Mouse (Mus musculus): ENCODE results near the gene Mms19. TPM values are rescaled to one million over a fixed set of nuclear protein-coding genes. Genes with fewer than 3 reads are reported as not detected.

Mms19 gene
- polyA plus RNA-seq, 1 experiment from 2014 or later = 30.8 TPM

- H3K9me3 ChIP-seq (replicated peaks; ENCODE audit: control insufficient read depth, low read length) = no peaks in the 10 kb centered on the region
- peaks cover 19% of the 10 kb centered on the region for H3K4me1 ChIP-seq (ENCODE audit: control insufficient read depth, insufficient read depth, low read length)
- H3K27ac ChIP-seq (ENCODE audit: low read depth, low read length) = peak overlapping the region; percentile 78
- H3K9ac ChIP-seq (ENCODE audit: low read length) = peak overlapping the region; percentile 88
- H3K4me2 ChIP-seq (ENCODE audit: low read length) = peak overlapping the region; percentile 89
- no peaks in the 10 kb centered on the region for H3K27me3 ChIP-seq (replicated peaks; ENCODE audit: control insufficient read depth, insufficient read depth, low read length)
- DNase-seq (ENCODE audit: low spot score) (peak; percentile 21), ATAC-seq (peak; percentile 77)
- H3K4me3 ChIP-seq (ENCODE audit: low read depth, low read length) = peak overlapping the region; percentile 88
- H3K36me3 ChIP-seq (ENCODE audit: control insufficient read depth, insufficient read depth, low read length) = peaks cover 18% of the 10 kb centered on the region
- WGBS = under 1% methylated on average over 48 of the region's 53 CpGs
Observed at GRCm38 (mm10) chr19:41912121-41913080, 68.6 kb downstream of the Mms19 start.

GRCm38 (mm10) chr19:41911178-41912073 lies 69.5 kb downstream of the Mms19 start, which contains the start of gene Pgam1:
Gene Pgam1 (plus strand): TSS chr19:41911923.
- ATAC-seq = peak; percentile 96
- Histone ChIP-seq H3K9ac (ENCODE audit: low read length) (peak within 1 kb of the TSS; percentile 88), H3K27ac (ENCODE audit: low read depth, low read length) (peak within 1 kb of the TSS; percentile 81), H3K36me3 (ENCODE audit: control insufficient read depth, insufficient read depth, low read length) (peaks cover 8% of the 10 kb centered on the region), H3K4me2 (ENCODE audit: low read length) (peak within 1 kb of the TSS; percentile 89), H3K4me1 (ENCODE audit: control insufficient read depth, insufficient read depth, low read length) (peaks cover 19% of the 10 kb centered on the region), H3K27me3 (replicated peaks; ENCODE audit: control insufficient read depth, insufficient read depth, low read length) (no peaks in the 10 kb centered on the region), H3K9me3 (replicated peaks; ENCODE audit: control insufficient read depth, low read length) (no peaks in the 10 kb centered on the region), H3K4me3 (ENCODE audit: low read depth, low read length) (peak within 1 kb of the TSS; percentile 88)
- 5% methylated on average over 54 of the region's 54 CpGs for WGBS
- DNase-seq (ENCODE audit: low spot score) = peak; percentile 99

GRCm38 (mm10) chr19:41910396-41910795 lies 70.6 kb downstream of the Mms19 start:
- WGBS = 72% methylated on average over 2 of the region's 2 CpGs
- Histone ChIP-seq H3K27ac (ENCODE audit: low read depth, low read length) (no peak overlapping the region), H3K4me1 (ENCODE audit: control insufficient read depth, insufficient read depth, low read length) (peaks cover 19% of the 10 kb centered on the region), H3K4me3 (ENCODE audit: low read depth, low read length) (no peak overlapping the region), H3K9ac (ENCODE audit: low read length) (no peak overlapping the region), H3K36me3 (ENCODE audit: control insufficient read depth, insufficient read depth, low read length) (no peaks in the 10 kb centered on the region), H3K4me2 (ENCODE audit: low read length) (no peak overlapping the region), H3K27me3 (replicated peaks; ENCODE audit: control insufficient read depth, insufficient read depth, low read length) (no peaks in the 10 kb centered on the region), H3K9me3 (replicated peaks; ENCODE audit: control insufficient read depth, low read length) (no peaks in the 10 kb centered on the region)
- no peak for ATAC-seq
- no peak for DNase-seq (ENCODE audit: low spot score)

GRCm38 (mm10) chr19:41908736-41909135 lies 72.2 kb downstream of the Mms19 start:
- H3K4me2 ChIP-seq (ENCODE audit: low read length) = no peak overlapping the region
- DNase-seq (ENCODE audit: low spot score) (no peak), ATAC-seq (no peak)
- no peak overlapping the region for H3K4me3 ChIP-seq (ENCODE audit: low read depth, low read length)
- no peak overlapping the region for H3K27ac ChIP-seq (ENCODE audit: low read depth, low read length)
- no peaks in the 10 kb centered on the region for H3K36me3 ChIP-seq (ENCODE audit: control insufficient read depth, insufficient read depth, low read length)
- no peaks in the 10 kb centered on the region for H3K27me3 ChIP-seq (replicated peaks; ENCODE audit: control insufficient read depth, insufficient read depth, low read length)
- peaks cover 10% of the 10 kb centered on the region for H3K4me1 ChIP-seq (ENCODE audit: control insufficient read depth, insufficient read depth, low read length)
- WGBS = 77% methylated on average over 3 of the region's 3 CpGs
- no peak overlapping the region for H3K9ac ChIP-seq (ENCODE audit: low read length)
- H3K9me3 ChIP-seq (replicated peaks; ENCODE audit: control insufficient read depth, low read length) = no peaks in the 10 kb centered on the region

GRCm38 (mm10) chr19:41907079-41907760 lies 73.7 kb downstream of the Mms19 start:
- H3K9me3 ChIP-seq (replicated peaks; ENCODE audit: control insufficient read depth, low read length) = no peaks in the 10 kb centered on the region
- DNase-seq (ENCODE audit: low spot score) (peak; percentile 10), ATAC-seq (no peak)
- no peaks in the 10 kb centered on the region for H3K4me1 ChIP-seq (ENCODE audit: control insufficient read depth, insufficient read depth, low read length)
- no peaks in the 10 kb centered on the region for H3K27me3 ChIP-seq (replicated peaks; ENCODE audit: control insufficient read depth, insufficient read depth, low read length)
- no peak overlapping the region for H3K27ac ChIP-seq (ENCODE audit: low read depth, low read length)
- H3K4me3 ChIP-seq (ENCODE audit: low read depth, low read length) = no peak overlapping the region
- H3K36me3 ChIP-seq (ENCODE audit: control insufficient read depth, insufficient read depth, low read length) = no peaks in the 10 kb centered on the region
- 49% methylated on average over 8 of the region's 8 CpGs for WGBS
- H3K9ac ChIP-seq (ENCODE audit: low read length) = no peak overlapping the region
- no peak overlapping the region for H3K4me2 ChIP-seq (ENCODE audit: low read length)

GRCm38 (mm10) chr19:41906311-41907078 lies 74.5 kb downstream of the Mms19 start:
- Histone ChIP-seq H3K4me2 (ENCODE audit: low read length) (no peak overlapping the region), H3K9ac (ENCODE audit: low read length) (no peak overlapping the region), H3K4me1 (ENCODE audit: control insufficient read depth, insufficient read depth, low read length) (no peaks in the 10 kb centered on the region), H3K4me3 (ENCODE audit: low read depth, low read length) (no peak overlapping the region), H3K27ac (ENCODE audit: low read depth, low read length) (no peak overlapping the region), H3K36me3 (ENCODE audit: control insufficient read depth, insufficient read depth, low read length) (no peaks in the 10 kb centered on the region), H3K27me3 (replicated peaks; ENCODE audit: control insufficient read depth, insufficient read depth, low read length) (no peaks in the 10 kb centered on the region), H3K9me3 (replicated peaks; ENCODE audit: control insufficient read depth, low read length) (no peaks in the 10 kb centered on the region)
- DNase-seq (ENCODE audit: low spot score) (no peak), ATAC-seq (no peak)
- WGBS = 70% methylated on average over 6 of the region's 6 CpGs

- Histone ChIP-seq H3K4me3 (ENCODE audit: low read depth, low read length) (no peak overlapping the region), H3K27me3 (replicated peaks; ENCODE audit: control insufficient read depth, insufficient read depth, low read length) (no peaks in the 10 kb centered on the region), H3K4me1 (ENCODE audit: control insufficient read depth, insufficient read depth, low read length) (no peaks in the 10 kb centered on the region), H3K4me2 (ENCODE audit: low read length) (no peak overlapping the region), H3K27ac (ENCODE audit: low read depth, low read length) (no peak overlapping the region), H3K9me3 (replicated peaks; ENCODE audit: control insufficient read depth, low read length) (no peaks in the 10 kb centered on the region), H3K36me3 (ENCODE audit: control insufficient read depth, insufficient read depth, low read length) (no peaks in the 10 kb centered on the region), H3K9ac (ENCODE audit: low read length) (no peak overlapping the region)
- no peak for ATAC-seq
- no peak for DNase-seq (ENCODE audit: low spot score)
- 92% methylated on average over 2 of the region's 2 CpGs for WGBS
Observed at GRCm38 (mm10) chr19:41905246-41905645, 75.7 kb downstream of the Mms19 start.
